Mouse (Mus musculus): ENCODE results near the gene Lin54.

- TF ChIP-seq CTCF (IDR thresholded peaks at IDR 0.05; ENCODE audit: low read depth, low read length) (no peak), EP300 (IDR thresholded peaks at IDR 0.05; ENCODE audit: insufficient read depth, low read depth, low read length) (no peak), POLR2A (IDR thresholded peaks at IDR 0.05; ENCODE audit: insufficient read depth, low read length) (no peak)
These were observed 41.0 kb downstream of the Lin54 start for GRCm38 (mm10) chr5:100459468-100459867.

All from ES-Bruce4 (cell line).